Mouse (Mus musculus) lung, adult 2 months (tissue): ENCODE measurements around the gene Cox7a2l. TPM values are rescaled to one million over a fixed set of nuclear protein-coding genes. Genes with fewer than 3 reads are reported as not detected.

Source experiments
- DNase-seq: peaks from one replicate; pipeline ENCODE4 v3.0.0; 2022
- H3K4me1 ChIP-seq: fragments of 200-500 bp; 2 replicates; pipeline ENCODE4 v1.6.1; 2011; ENCODE audit warnings: low read length; ENCODE audit not compliant: control insufficient read depth, insufficient read depth
- H3K4me3 ChIP-seq: fragments of 200-500 bp; replicated peaks from 2 replicates; pipeline ENCODE3; 2011; ENCODE audit warnings: low read depth, mild to moderate bottlenecking, control low read depth, low read length; ENCODE audit errors: extremely low read depth
- CTCF ChIP-seq: fragments of 200-500 bp; IDR thresholded peaks from 2 replicates; pipeline ENCODE4 v1.5.1; 2011; ENCODE audit warnings: mild to moderate bottlenecking, low read length, control low read depth; ENCODE audit not compliant: insufficient read depth
- POLR2A ChIP-seq: fragments of 200-500 bp; IDR thresholded peaks from 2 replicates; pipeline ENCODE4 v1.6.1; 2011; ENCODE audit warnings: low read depth, mild to moderate bottlenecking, control low read depth, low read length, borderline replicate concordance; ENCODE audit errors: extremely low read depth
- WGBS: fragments of 180-500 bp; shearing (Covaris S2); methylation state at CpG from one replicate; pipeline ENCODE4 v1.1.7; 2018; 5-methylcytosine and 5-hydroxymethylcytosine counted together
- polyA plus RNA-seq: library from polyadenylated mRNA; depleted of rRNA; stranded (reverse); fragments of >200 nt; gene quantifications from 2 replicates; pipeline ENCODE4 v1.2.3, GENCODE M21; 2012; rRNA removed

Gene Cox7a2l
- polyA plus RNA-seq, 1 experiment: 96.7 TPM

DNA sequence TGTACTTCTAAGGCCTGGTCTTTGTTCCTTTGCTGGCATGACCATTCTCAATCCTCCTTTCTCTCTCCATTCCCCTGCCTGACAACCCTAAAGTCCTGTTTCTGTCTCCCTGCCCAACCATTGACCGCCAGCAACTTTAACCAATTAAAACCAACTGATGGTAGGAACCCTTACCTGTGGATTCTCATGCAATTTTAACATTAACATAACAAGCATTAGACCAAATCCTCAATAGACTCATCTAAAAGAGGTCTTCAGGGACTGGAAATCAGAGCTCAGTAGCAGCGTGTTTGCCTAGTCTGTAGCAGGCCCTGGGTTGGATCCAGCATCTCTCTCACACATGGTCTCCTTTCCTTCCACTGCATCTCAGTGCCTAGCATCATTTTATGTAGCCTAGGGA is 47.5 kb downstream of the Cox7a2l start:
- 96% methylated on average over 2 of the region's 2 CpGs for WGBS
- Histone ChIP-seq H3K4me3 (no peak overlapping the region), H3K4me1 (no peaks in the 10 kb centered on the region)
- DNase-seq: no peak
- TF ChIP-seq POLR2A (no peak), CTCF (no peak)

DNA sequence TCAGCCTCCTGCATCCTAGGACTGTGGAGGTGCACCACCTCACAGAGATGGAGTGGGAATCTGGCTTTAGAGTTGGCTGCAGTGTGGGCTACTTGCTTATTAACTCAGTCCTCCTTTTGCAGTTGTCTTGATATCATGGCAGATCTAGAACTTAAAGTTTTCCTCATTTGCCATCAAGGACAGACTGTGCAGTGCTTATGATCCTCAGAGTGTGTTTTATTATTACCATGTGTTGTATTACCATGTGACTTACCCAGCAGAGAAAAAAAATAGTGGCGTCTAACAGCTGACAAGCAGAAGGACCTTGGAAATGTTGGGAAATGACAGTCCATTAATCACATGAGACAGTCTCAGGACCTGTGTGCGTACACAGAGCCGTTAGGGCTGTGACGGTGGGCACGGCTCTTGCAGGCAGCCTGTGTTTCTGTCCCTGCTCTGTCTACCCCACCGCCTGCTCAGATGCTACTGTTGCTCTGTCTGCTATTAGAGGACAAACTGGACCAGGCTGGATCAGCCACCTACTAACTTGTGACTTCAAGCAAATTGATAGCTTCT is 50.4 kb downstream of the Cox7a2l start:
- TF ChIP-seq CTCF (no peak), POLR2A (no peak)
- no peak overlapping the region for H3K4me3 ChIP-seq
- H3K4me1 ChIP-seq: no peaks in the 10 kb centered on the region
- DNase-seq: no peak
- 54% methylated on average over 6 of the region's 6 CpGs for WGBS

DNA sequence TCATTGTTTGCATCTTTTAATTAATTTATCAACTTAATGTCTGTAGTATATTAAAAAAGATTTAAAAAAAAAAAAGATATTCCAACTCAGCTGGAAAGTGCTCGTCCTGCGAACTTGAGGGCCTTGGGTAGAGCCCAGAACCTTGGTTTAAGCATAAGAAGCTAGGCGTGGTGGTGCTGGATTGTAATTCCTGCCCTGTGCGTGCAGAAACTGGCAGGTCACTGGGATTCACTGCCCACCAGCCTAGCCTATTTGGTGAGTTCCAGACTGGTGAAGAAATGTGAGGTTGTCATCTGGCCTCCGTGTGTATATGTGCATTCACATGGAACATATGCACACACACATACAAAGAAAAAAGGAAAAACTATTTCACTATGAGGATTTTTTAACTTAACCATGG is 51.2 kb downstream of the Cox7a2l start:
- Histone ChIP-seq H3K4me3 (no peak overlapping the region), H3K4me1 (no peaks in the 10 kb centered on the region)
- TF ChIP-seq CTCF (no peak), POLR2A (no peak)
- 90% methylated on average over 5 of the region's 5 CpGs for whole genome bisulfite sequencing
- DNase-seq: no peak

DNA sequence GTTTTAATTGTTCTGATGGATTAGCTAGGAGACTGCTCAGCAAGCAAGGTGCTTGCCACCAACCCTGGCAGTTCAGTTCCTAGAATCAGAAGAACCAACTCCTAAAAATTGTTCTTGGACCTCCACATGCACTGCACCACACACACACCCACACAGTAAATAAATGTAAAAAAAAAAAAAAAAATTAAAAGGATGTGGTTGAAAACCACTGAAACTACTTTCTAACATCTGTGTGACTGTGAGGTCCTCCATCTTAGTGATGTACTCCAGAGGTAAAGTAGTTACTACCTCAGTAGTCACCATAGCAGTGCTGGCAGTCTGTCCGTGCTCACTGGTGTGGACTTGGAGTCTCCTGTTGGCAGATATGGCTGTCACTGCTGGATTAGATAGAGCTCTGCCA is 59.9 kb downstream of the Cox7a2l start:
- no peak for TF ChIP-seq CTCF
- TF ChIP-seq POLR2A: no peak
- no peak for DNase-seq
- H3K4me1 ChIP-seq: no peaks in the 10 kb centered on the region
- 85% methylated on average over 1 of the region's 1 CpGs for WGBS
- H3K4me3 ChIP-seq: no peak overlapping the region

DNA sequence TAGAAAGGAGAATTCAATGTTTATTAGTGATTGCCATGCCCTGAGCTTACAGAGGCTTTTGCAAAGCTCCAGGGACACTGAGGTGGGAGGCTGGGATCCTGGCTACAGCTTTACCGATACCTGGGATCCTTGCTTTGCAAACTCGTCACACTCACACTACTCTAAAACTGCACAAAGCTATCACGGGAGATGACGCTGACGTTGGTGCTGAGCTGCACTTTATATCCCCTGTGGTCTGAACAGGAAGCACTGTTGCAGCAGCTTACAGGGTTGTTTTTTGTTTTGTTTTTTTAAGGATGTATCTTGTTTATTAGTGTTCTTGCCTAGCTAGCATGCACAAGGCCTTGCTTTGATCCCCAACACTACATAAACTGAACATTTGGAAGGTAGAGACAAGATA is 63.5 kb downstream of the Cox7a2l start:
- Histone ChIP-seq H3K4me3 (no peak overlapping the region), H3K4me1 (no peaks in the 10 kb centered on the region)
- no peak for TF ChIP-seq POLR2A
- TF ChIP-seq CTCF: no peak
- no peak for DNase-seq
- WGBS: 68% methylated on average over 5 of the region's 5 CpGs

DNA sequence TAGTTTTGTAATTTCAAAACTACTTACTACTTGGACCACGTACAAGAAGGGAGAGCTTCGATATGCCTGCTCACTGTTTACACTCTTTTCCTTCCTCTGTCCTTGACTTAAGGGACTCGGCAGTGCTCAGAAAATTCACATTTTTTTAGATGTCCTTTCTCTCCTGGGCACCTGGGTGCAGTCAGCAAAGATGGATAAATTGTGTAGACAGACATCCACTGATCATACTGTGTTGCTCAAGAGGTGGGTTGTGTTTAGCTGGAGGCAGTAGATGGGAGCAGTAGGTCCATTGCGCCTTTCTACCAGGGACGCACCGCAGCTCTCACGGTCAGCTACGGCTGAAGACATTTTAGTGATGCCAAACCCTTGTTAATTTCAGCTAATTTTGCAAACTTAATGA is 64.7 kb downstream of the Cox7a2l start:
- no peak for DNase-seq
- WGBS: 72% methylated on average over 8 of the region's 8 CpGs
- no peak for TF ChIP-seq CTCF
- no peak for TF ChIP-seq POLR2A
- H3K4me3 ChIP-seq: no peak overlapping the region
- H3K4me1 ChIP-seq: no peaks in the 10 kb centered on the region

Other genes starting within 250 kb of the Cox7a2l start
- gene Eml4, start 166.4 kb downstream of the Cox7a2l start, polyA plus RNA-seq: 6.9 and 10.6 TPM in 2 replicates
- 0.03 and 0.05 TPM in 2 replicates for gene Kcng3, start 114.6 kb upstream of the Cox7a2l start, polyA plus RNA-seq
- 30.2 and 34.9 TPM in 2 replicates for gene Mta3, start 188.8 kb upstream of the Cox7a2l start, polyA plus RNA-seq